9 mouse cellular contexts compared by ENCODE assay signal in genomic region chr19:4813015-4813414, GRCm38 (mm10). TPM values are rescaled to one million over a fixed set of nuclear protein-coding genes. Genes with fewer than 3 reads are reported as not detected.
DNase-seq lines count a peak whose midpoint lies in the region; ATAC-seq and TF ChIP-seq lines count a peak whose summit lies in the region.
"Had no signal": no experiment of that assay in that cellular context is flagged by ENCODE, and none has a peak within 500 bp of the region (broad histone marks: within the 10 kb centered on the region; RNA-seq: fewer than 3 reads in every experiment).

No protein-coding gene starts in this region.

- no peaks in the 10 kb centered on the region for H3K27me3 ChIP-seq in lung, embryonic 14.5 days (ENCODE audit: insufficient read depth, low read length)
- no peaks in the 10 kb centered on the region for H3K27me3 ChIP-seq in forebrain, embryonic 14.5 days (replicated peaks; ENCODE audit: control insufficient read depth, insufficient read depth, low read length)
- H3K27me3 ChIP-seq: limb, embryonic 13.5 days had no signal

- no peaks in the 10 kb centered on the region for H3K9me3 ChIP-seq in lung, embryonic 14.5 days (ENCODE audit: low read depth, low read length)
- 0 out of 2 replicates have a peak, but pooled peaks cover 2% of the 10 kb centered on the region for H3K9me3 ChIP-seq in forebrain, embryonic 14.5 days (replicated peaks; ENCODE audit: control insufficient read depth, low read length)

- H3K4me1 ChIP-seq in lung, embryonic 14.5 days (ENCODE audit: insufficient read depth) = peaks cover 14% of the 10 kb centered on the region; the same call in 1 of the 2 replicates
- H3K4me1 ChIP-seq in forebrain, embryonic 14.5 days (ENCODE audit: control insufficient read depth, insufficient read depth, low read length) = peaks cover 17% of the 10 kb centered on the region

- peak; percentile 37; the same call in 1 of the 2 replicates for TF ChIP-seq CTCF in lung, embryonic 14.5 days (IDR thresholded peaks at IDR 0.05; ENCODE audit: low read depth)

- H3K4me2 ChIP-seq in lung, embryonic 14.5 days = no peak overlapping the region
- H3K4me2 ChIP-seq in forebrain, embryonic 14.5 days (ENCODE audit: low read length) = no peak overlapping the region

- 75% methylated on average over 6 of the region's 6 CpGs for WGBS in lung, embryonic 14.5 days
- WGBS in forebrain, embryonic 14.5 days = 72% methylated on average over 6 of the region's 6 CpGs

- no peak for ATAC-seq in cerebellum, adult (ENCODE audit: insufficient number of reproducible peaks, low FRiP score, low TSS enrichment)
- ATAC-seq in lung, embryonic 14.5 days (ENCODE audit: insufficient read depth) = no peak
- ATAC-seq in megakaryocyte-erythroid progenitor cell, adult 5-6 weeks (replicated peaks; ENCODE audit: low FRiP score, low TSS enrichment, poor library complexity, severe bottlenecking) = no peak
- no peak for ATAC-seq in forebrain, embryonic 14.5 days

- H3K4me3 ChIP-seq in lung, embryonic 14.5 days (ENCODE audit: low read depth, low read length) = no peak overlapping the region
- H3K4me3 ChIP-seq in forebrain, embryonic 14.5 days (ENCODE audit: low read depth, low read length) = no peak overlapping the region

- no peaks in the 10 kb centered on the region for H3K36me3 ChIP-seq in lung, embryonic 14.5 days (ENCODE audit: insufficient read depth)
- no peaks in the 10 kb centered on the region for H3K36me3 ChIP-seq in forebrain, embryonic 14.5 days (ENCODE audit: control insufficient read depth, insufficient read depth, low read length)
- H3K36me3 ChIP-seq: limb, embryonic 13.5 days had no signal

- H3K9ac ChIP-seq in lung, embryonic 14.5 days = no peak overlapping the region
- H3K9ac ChIP-seq in forebrain, embryonic 14.5 days (ENCODE audit: low read length) = no peak overlapping the region

- DNase-seq in cerebellum, adult 9-11 months = peak; percentile 38
- DNase-seq in lung, embryonic 14.5 days = peak; percentile 53
- DNase-seq in lung, postnatal 25 days (ENCODE audit: low spot score) = no peak
- DNase-seq in embryo, embryonic 11 days = peak; percentile 14
- peak; percentile 71 for DNase-seq in testis, postnatal 10 days (ENCODE audit: low spot score)
- DNase-seq in forebrain, embryonic 14.5 days (ENCODE audit: low spot score) = no peak

- no peak overlapping the region for H3K27ac ChIP-seq in lung, embryonic 14.5 days (ENCODE audit: low read depth)
- no peak overlapping the region for H3K27ac ChIP-seq in forebrain, embryonic 14.5 days (ENCODE audit: low read depth, low read length)

RNA-seq across cellular contexts. Expression of gene Rbm14, which starts 1.6 kb away (rescaled TPM):
- 95.8 and 101 TPM in 2 replicates for polyA plus RNA-seq in lung, embryonic 14.5 days (2014; fragmentation: Nextera tagmentation; extraction: Ambion mirVana)
- 74.2 and 76.1 TPM in 2 replicates for total RNA-seq in megakaryocyte-erythroid progenitor cell, adult 5-6 weeks (2014; fragmentation: Nextera tagmentation)
- total RNA-seq in megakaryocyte-erythroid progenitor cell, adult 5-6 weeks (2017) = 16.6 and 29.1 TPM in 2 replicates
- polyA plus RNA-seq in forebrain, embryonic 14.5 days (2014; fragmentation: Nextera tagmentation; extraction: Ambion mirVana) = 69.1 and 79.5 TPM in 2 replicates

RNA-seq across cellular contexts. Expression of gene Gm21992, which starts 1.6 kb away (rescaled TPM):
- polyA plus RNA-seq in lung, embryonic 14.5 days (2014; fragmentation: Nextera tagmentation; extraction: Ambion mirVana) = 20.5 and 25.3 TPM in 2 replicates
- 29.3 and 59.5 TPM in 2 replicates for total RNA-seq in megakaryocyte-erythroid progenitor cell, adult 5-6 weeks (2014; fragmentation: Nextera tagmentation)
- 15.8 and 17.3 TPM in 2 replicates for total RNA-seq in megakaryocyte-erythroid progenitor cell, adult 5-6 weeks (2017)
- polyA plus RNA-seq in forebrain, embryonic 14.5 days (2014; fragmentation: Nextera tagmentation; extraction: Ambion mirVana) = 9.4 TPM in 2 replicates

RNA-seq across cellular contexts. Expression of gene Rbm4, which starts 19.3 kb away (rescaled TPM):
- polyA plus RNA-seq in lung, embryonic 14.5 days (2014; fragmentation: Nextera tagmentation; extraction: Ambion mirVana) = 62.8 and 69.6 TPM in 2 replicates
- 51.9 and 59.4 TPM in 2 replicates for total RNA-seq in megakaryocyte-erythroid progenitor cell, adult 5-6 weeks (2014; fragmentation: Nextera tagmentation)
- 68.6 and 75.3 TPM in 2 replicates for total RNA-seq in megakaryocyte-erythroid progenitor cell, adult 5-6 weeks (2017)
- 132 and 140 TPM in 2 replicates for polyA plus RNA-seq in forebrain, embryonic 14.5 days (2014; fragmentation: Nextera tagmentation; extraction: Ambion mirVana)

RNA-seq across cellular contexts. Expression of gene Ccs, which starts 26.1 kb away (rescaled TPM):
- polyA plus RNA-seq in lung, embryonic 14.5 days (2014; fragmentation: Nextera tagmentation; extraction: Ambion mirVana) = 47.2 and 47.7 TPM in 2 replicates
- total RNA-seq in megakaryocyte-erythroid progenitor cell, adult 5-6 weeks (2014; fragmentation: Nextera tagmentation) = 75.1 and 81.3 TPM in 2 replicates
- 47.7 and 59.0 TPM in 2 replicates for total RNA-seq in megakaryocyte-erythroid progenitor cell, adult 5-6 weeks (2017)
- 34.3 and 40.1 TPM in 2 replicates for polyA plus RNA-seq in forebrain, embryonic 14.5 days (2014; fragmentation: Nextera tagmentation; extraction: Ambion mirVana)

RNA-seq across cellular contexts. Expression of gene Ccdc87, which starts 26.2 kb away (rescaled TPM):
- 0.05 TPM in 2 replicates for polyA plus RNA-seq in lung, embryonic 14.5 days (2014; fragmentation: Nextera tagmentation; extraction: Ambion mirVana)
- total RNA-seq in megakaryocyte-erythroid progenitor cell, adult 5-6 weeks (2014; fragmentation: Nextera tagmentation) = not detected in 2 replicates
- total RNA-seq in megakaryocyte-erythroid progenitor cell, adult 5-6 weeks (2017) = not detected in 2 replicates
- 0.50 and 0.69 TPM in 2 replicates for polyA plus RNA-seq in forebrain, embryonic 14.5 days (2014; fragmentation: Nextera tagmentation; extraction: Ambion mirVana)
- polyA plus RNA-seq: limb, embryonic 13.5 days had no signal

Comparison
In these comparisons a context has a peak if more than half of its experiments do, and no peak if none do; other contexts are left out.
1. DNase-seq: peak in cerebellum, adult 9-11 months (single experiment), lung, embryonic 14.5 days (single experiment), embryo, embryonic 11 days (single experiment) and testis, postnatal 10 days (single experiment); none in lung, postnatal 25 days (single experiment) and forebrain, embryonic 14.5 days (single experiment).